Mouse (Mus musculus) small intestine, adult 2 months (tissue): ENCODE measurements around the gene Uroc1.

Source experiments
- CTCF ChIP-seq: fragments of 200-500 bp; IDR thresholded peaks from 2 replicates; pipeline ENCODE4 v1.5.1; 2012; ENCODE audit warnings: low read depth, mild to moderate bottlenecking, control low read depth, inconsistent platforms, low read length, moderate library complexity, mixed read lengths; ENCODE audit not compliant: insufficient replicate concordance, insufficient read length; ENCODE audit errors: extremely low read depth
- POLR2A ChIP-seq: fragments of 200-500 bp; IDR thresholded peaks from 2 replicates; pipeline ENCODE4 v1.6.1; 2012; ENCODE audit warnings: low read depth, mild to moderate bottlenecking, control low read depth, inconsistent platforms, low read length, moderate library complexity

DNA sequence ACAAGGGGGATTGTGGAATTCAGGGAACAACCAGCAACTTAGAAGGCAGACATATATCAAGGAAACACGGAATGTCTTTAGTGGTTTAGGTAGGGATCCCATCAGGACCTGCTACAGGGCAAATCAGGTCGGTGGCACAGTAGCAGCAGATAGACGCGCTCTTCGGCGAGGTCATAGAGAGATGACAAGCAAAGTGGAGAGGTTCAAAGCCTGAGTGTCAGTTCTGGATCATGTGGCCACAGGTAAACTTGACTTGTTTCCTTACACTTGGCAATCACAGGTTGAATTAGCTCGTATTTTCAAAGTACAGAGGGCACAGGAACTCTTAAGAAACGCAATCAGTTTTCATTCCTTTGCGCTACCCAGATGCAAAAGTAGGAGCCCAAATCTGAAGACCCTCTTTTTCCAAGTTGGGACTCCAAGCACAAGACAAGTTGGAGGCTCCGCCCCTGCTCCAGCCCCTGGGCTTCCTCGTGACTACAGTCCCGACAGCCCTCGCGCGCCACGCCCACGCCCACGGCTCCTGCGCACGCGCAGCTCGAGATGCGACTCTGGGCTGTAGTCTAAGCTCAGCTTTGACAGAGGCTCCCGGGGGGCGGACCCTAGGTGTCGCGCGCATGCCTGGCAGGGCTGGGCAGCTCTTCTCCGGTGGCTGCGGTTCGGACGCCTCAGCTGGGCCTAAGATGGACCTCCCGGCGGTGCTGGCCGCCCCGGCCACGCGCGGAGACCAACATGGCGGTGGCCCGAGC lies 36.1 kb downstream of the Uroc1 start, which contains the start of gene Zxdc:
- TF ChIP-seq POLR2A: peak; percentile 86
- no peak for TF ChIP-seq CTCF
